ENCODE assay signal across 19 mouse cellular contexts in genomic region chr3:65023876-65024275, GRCm38 (mm10).
DNase-seq lines count a peak whose midpoint lies in the region; ATAC-seq and TF ChIP-seq lines count a peak whose summit lies in the region.
"Had no signal": no experiment of that assay in that cellular context is flagged by ENCODE, and none has a peak within 500 bp of the region (broad histone marks: within the 10 kb centered on the region; RNA-seq: fewer than 3 reads in every experiment).

No protein-coding gene starts in this region.

- H3K27me3 ChIP-seq in liver, embryonic 12.5 days (replicated peaks), result no peaks in the 10 kb centered on the region
- H3K27me3 ChIP-seq: embryonic facial prominence, embryonic 13.5 days; forebrain, embryonic 12.5 days; heart, embryonic 13.5 days; hindbrain, embryonic 15.5 days had no signal

- no peaks in the 10 kb centered on the region for H3K36me3 ChIP-seq in liver, embryonic 12.5 days
- H3K36me3 ChIP-seq: embryonic facial prominence, embryonic 13.5 days; forebrain, embryonic 12.5 days; heart, embryonic 13.5 days; hindbrain, embryonic 15.5 days had no signal

- no peak for ATAC-seq in liver, embryonic 12.5 days
- ATAC-seq in megakaryocyte progenitor cell, adult 5-6 weeks (replicated peaks; ENCODE audit: poor library complexity), result no peak
- ATAC-seq: activated CD4-positive, CD25-positive, alpha-beta regulatory T cell, adult 4 months; forebrain, embryonic 16.5 days; intestine, embryonic 16.5 days; Patski had no signal

- no peaks in the 10 kb centered on the region for H3K9me3 ChIP-seq in liver, embryonic 12.5 days (replicated peaks)
- H3K9me3 ChIP-seq: embryonic facial prominence, embryonic 13.5 days; forebrain, embryonic 12.5 days; heart, embryonic 13.5 days; hindbrain, embryonic 15.5 days had no signal

- H3K9ac ChIP-seq in liver, embryonic 12.5 days, result no peak overlapping the region
- H3K9ac ChIP-seq: embryonic facial prominence, embryonic 13.5 days; forebrain, embryonic 12.5 days; heart, embryonic 13.5 days; hindbrain, embryonic 15.5 days had no signal

- no peak overlapping the region for H3K4me2 ChIP-seq in liver, embryonic 12.5 days
- H3K4me2 ChIP-seq: embryonic facial prominence, embryonic 13.5 days; forebrain, embryonic 12.5 days; heart, embryonic 13.5 days; hindbrain, embryonic 15.5 days had no signal

- H3K4me1 ChIP-seq in liver, embryonic 12.5 days, result no peaks in the 10 kb centered on the region
- H3K4me1 ChIP-seq: embryonic facial prominence, embryonic 13.5 days; forebrain, embryonic 12.5 days; heart, embryonic 13.5 days; hindbrain, embryonic 15.5 days had no signal

- 60% methylated on average over 2 of the region's 2 CpGs for WGBS in liver, embryonic 12.5 days (ENCODE audit: insufficient replicate concordance)

- TF ChIP-seq CTCF in layer of hippocampus, adult 2 months (conservative IDR thresholded peaks at IDR 0.05), result no peak

- H3K27ac ChIP-seq in liver, embryonic 12.5 days, result no peak overlapping the region
- no peak overlapping the region for H3K27ac ChIP-seq in layer of hippocampus, adult 2 months
- H3K27ac ChIP-seq: embryonic facial prominence, embryonic 13.5 days; forebrain, embryonic 12.5 days; heart, embryonic 13.5 days; hindbrain, embryonic 15.5 days had no signal

- peak; percentile 4 for DNase-seq in NIH3T3 (ENCODE audit: low read depth)
- peak; percentile 30 for DNase-seq in cerebellum, adult 11 months
- peak; percentile 26 for DNase-seq in cerebellum, adult 8-10 months
- peak; percentile 59 to 85 for DNase-seq in cerebellum, postnatal 14 days
- no peak for DNase-seq in kidney, adult 18-20 months
- DNase-seq in layer of hippocampus, adult 2 months (ENCODE audit: low spot score in 2 of 2), result no peak
- DNase-seq: adrenal gland, postnatal 14 days; gastrocnemius, postnatal 25 days; heart, postnatal 36 days had no signal

- no peak overlapping the region for H3K4me3 ChIP-seq in liver, embryonic 12.5 days
- H3K4me3 ChIP-seq in layer of hippocampus, adult 2 months, result no peak overlapping the region
- H3K4me3 ChIP-seq: embryonic facial prominence, embryonic 13.5 days; forebrain, embryonic 12.5 days; heart, embryonic 13.5 days; hindbrain, embryonic 15.5 days had no signal

Comparison
In these comparisons a context has a peak if more than half of its experiments do, and no peak if none do; other contexts are left out.
1. DNase-seq: peak in NIH3T3 (single experiment), cerebellum, adult 11 months (single experiment), cerebellum, adult 8-10 months (single experiment) and cerebellum, postnatal 14 days (2 of 2); none in kidney, adult 18-20 months (single experiment) and layer of hippocampus, adult 2 months (0 of 2).